Mouse (Mus musculus) lung, postnatal 0 days (tissue): ENCODE measurements around the gene Glb1. TPM values are rescaled to one million over a fixed set of nuclear protein-coding genes. Genes with fewer than 3 reads are reported as not detected.

Experiments
- ATAC-seq: fragments of 200-750 bp; cut with Nextera tagmentation; 2 replicates; pipeline ENCODE4 v1.8.0; 2017; ENCODE audit warnings: moderate library complexity
- DNase-seq: peaks from one replicate; pipeline ENCODE4 v3.0.0-alpha.2; 2016; ENCODE audit warnings: low spot score
- H3K27ac ChIP-seq: fragments of 300-500 bp; sonication (generic); 2 replicates; pipeline ENCODE4 v1.5.1; 2014; ENCODE audit warnings: antibody characterized with exemption, mild to moderate bottlenecking, low read length, mixed read lengths
- H3K27me3 ChIP-seq: fragments of 300-500 bp; sonication (generic); replicated peaks from 2 replicates; pipeline ENCODE4 v1.6.1; 2014; ENCODE audit warnings: low read length, mixed read lengths; ENCODE audit not compliant: insufficient read depth
- H3K36me3 ChIP-seq: fragments of 300-500 bp; sonication (generic); 2 replicates; pipeline ENCODE4 v1.6.1; 2014; ENCODE audit warnings: low read length, mixed read lengths; ENCODE audit not compliant: insufficient read depth
- H3K4me1 ChIP-seq: fragments of 300-500 bp; sonication (generic); 2 replicates; pipeline ENCODE4 v1.6.1; 2014; ENCODE audit warnings: antibody characterized with exemption, low read depth, low read length, mixed read lengths; ENCODE audit not compliant: insufficient read depth
- H3K4me2 ChIP-seq: fragments of 300-500 bp; sonication (generic); replicated peaks from 2 replicates; pipeline ENCODE4 v1.6.1; 2014; ENCODE audit warnings: low read depth, mild to moderate bottlenecking, low read length, moderate library complexity, mixed read lengths
- H3K4me3 ChIP-seq: fragments of 300-500 bp; sonication (generic); 2 replicates; pipeline ENCODE4 v1.5.1; 2014; ENCODE audit warnings: low read depth, low read length
- H3K9ac ChIP-seq: fragments of 300-500 bp; sonication (generic); replicated peaks from 2 replicates; pipeline ENCODE4 v1.6.1; 2014; ENCODE audit warnings: low read depth, mild to moderate bottlenecking
- H3K9me3 ChIP-seq: fragments of 300-500 bp; sonication (generic); 2 replicates; pipeline ENCODE4 v1.6.1; 2016; ENCODE audit warnings: low read length, mixed read lengths
- CTCF ChIP-seq: IDR thresholded peaks from 2 replicates; pipeline ENCODE4 v1.5.1; 2016; ENCODE audit warnings: antibody characterized with exemption, mild to moderate bottlenecking
- EP300 ChIP-seq: IDR thresholded peaks from 2 replicates; pipeline ENCODE4 v1.6.1; 2016; ENCODE audit warnings: antibody characterized with exemption, mild to moderate bottlenecking, control low read depth
- whole genome bisulfite sequencing: fragments of 180-500 bp; shearing (Covaris S2); extraction: QIAGEN DNeasy Blood & Tissue Kit; methylation state at CpG from one replicate; pipeline ENCODE4 v1.1.7; 2014; 5-methylcytosine and 5-hydroxymethylcytosine counted together
- polyA plus RNA-seq: library from polyadenylated mRNA; unstranded; fragments of >200 nt; fragmentation: Nextera tagmentation; extraction: Ambion mirVana; gene quantifications from 2 replicates; pipeline ENCODE4 v1.2.1, GENCODE M21; 2015

Glb1 gene
- polyA plus RNA-seq, 1 experiment from 2014 or later, result 23.4 TPM

DNA sequence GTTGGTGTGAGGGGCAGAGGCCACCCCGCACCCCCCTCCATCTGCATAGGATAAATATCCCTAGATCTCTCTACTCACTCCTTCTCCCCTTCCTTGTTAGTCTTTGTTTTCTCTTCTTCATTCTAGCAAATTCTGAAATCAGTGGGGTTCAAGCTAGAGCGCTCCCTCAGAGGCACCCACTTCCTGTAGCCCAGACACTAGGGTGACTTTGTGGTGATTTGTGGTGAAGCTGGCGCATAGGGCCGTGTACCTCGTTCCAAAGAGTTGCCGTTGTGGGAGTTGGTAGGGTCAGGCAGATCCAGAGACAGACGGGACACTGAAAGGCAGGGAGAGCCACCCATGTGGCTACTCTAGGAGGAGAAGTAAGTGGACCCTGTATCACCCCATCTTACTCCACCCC is 61.7 kb downstream of the Glb1 start:
- Histone ChIP-seq H3K4me2 (no peak overlapping the region), H3K36me3 (peaks cover 6% of the 10 kb centered on the region; the same call in 1 of the 2 replicates), H3K27me3 (no peaks in the 10 kb centered on the region), H3K27ac (no peak overlapping the region), H3K9ac (no peak overlapping the region), H3K9me3 (no peaks in the 10 kb centered on the region), H3K4me3 (no peak overlapping the region), H3K4me1 (no peaks in the 10 kb centered on the region)
- DNase-seq (no peak), ATAC-seq (no peak)
- WGBS, result 90% methylated on average over 7 of the region's 7 CpGs
- TF ChIP-seq CTCF (no peak), EP300 (no peak)

- no peaks in the 10 kb centered on the region for H3K27me3 ChIP-seq
- H3K36me3 ChIP-seq, result peaks cover 6% of the 10 kb centered on the region; the same call in 1 of the 2 replicates
- H3K27ac ChIP-seq, result no peak overlapping the region
- no peaks in the 10 kb centered on the region for H3K4me1 ChIP-seq
- 56% methylated on average over 6 of the region's 6 CpGs for WGBS
- ATAC-seq (no peak), DNase-seq (no peak)
- TF ChIP-seq EP300 (no peak), CTCF (no peak)
- H3K4me2 ChIP-seq, result no peak overlapping the region
- H3K9me3 ChIP-seq, result no peaks in the 10 kb centered on the region
- H3K4me3 ChIP-seq, result no peak overlapping the region
- H3K9ac ChIP-seq, result no peak overlapping the region
These were observed 64.6 kb downstream of the Glb1 start for GRCm38 (mm10) chr9:114465442-114465841.

DNA sequence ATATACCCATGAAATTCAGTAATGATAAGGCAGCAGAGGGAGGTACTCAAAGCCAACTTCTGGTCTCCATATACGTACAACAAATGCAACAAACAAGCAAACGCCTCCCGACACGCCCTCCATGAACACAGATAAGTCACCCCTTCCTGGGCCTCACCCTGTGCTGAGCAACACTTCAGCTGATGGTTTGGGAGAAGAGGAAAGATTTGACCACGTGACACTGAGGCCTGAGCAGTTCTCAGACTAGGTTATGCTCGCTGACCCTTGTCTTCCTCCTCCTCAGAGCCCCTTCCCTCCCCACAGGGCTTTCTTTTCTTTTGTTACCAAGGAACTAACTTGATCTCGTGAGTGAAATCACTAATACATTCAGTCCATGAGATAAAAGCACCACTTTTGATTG is 66.0 kb downstream of the Glb1 start:
- H3K27me3 ChIP-seq, result no peaks in the 10 kb centered on the region
- H3K4me3 ChIP-seq, result no peak overlapping the region
- H3K36me3 ChIP-seq, result peaks cover 6% of the 10 kb centered on the region; the same call in 1 of the 2 replicates
- H3K4me2 ChIP-seq, result no peak overlapping the region
- 77% methylated on average over 7 of the region's 7 CpGs for WGBS
- no peak overlapping the region for H3K9ac ChIP-seq
- no peaks in the 10 kb centered on the region for H3K9me3 ChIP-seq
- no peaks in the 10 kb centered on the region for H3K4me1 ChIP-seq
- DNase-seq (no peak), ATAC-seq (no peak)
- TF ChIP-seq EP300, result no peak
- TF ChIP-seq CTCF, result no peak
- H3K27ac ChIP-seq, result no peak overlapping the region

- ATAC-seq, result no peak
- H3K27ac ChIP-seq, result no peak overlapping the region
- TF ChIP-seq CTCF, result no peak
- no peak for TF ChIP-seq EP300
- peaks cover 6% of the 10 kb centered on the region; the same call in 1 of the 2 replicates for H3K36me3 ChIP-seq
- H3K9ac ChIP-seq, result no peak overlapping the region
- no peaks in the 10 kb centered on the region for H3K9me3 ChIP-seq
- no peak overlapping the region for H3K4me3 ChIP-seq
- no peak overlapping the region for H3K4me2 ChIP-seq
- no peak for DNase-seq
- H3K4me1 ChIP-seq, result no peaks in the 10 kb centered on the region
- 80% methylated on average over 5 of the region's 5 CpGs for WGBS
- no peaks in the 10 kb centered on the region for H3K27me3 ChIP-seq
These were observed 67.3 kb downstream of the Glb1 start for GRCm38 (mm10) chr9:114468217-114468616.

- Histone ChIP-seq H3K36me3 (peaks cover 6% of the 10 kb centered on the region; the same call in 1 of the 2 replicates), H3K9ac (no peak overlapping the region), H3K27me3 (no peaks in the 10 kb centered on the region), H3K4me2 (no peak overlapping the region), H3K4me3 (no peak overlapping the region), H3K9me3 (no peaks in the 10 kb centered on the region), H3K4me1 (no peaks in the 10 kb centered on the region), H3K27ac (no peak overlapping the region)
- 96% methylated on average over 4 of the region's 4 CpGs for WGBS
- TF ChIP-seq CTCF (no peak), EP300 (no peak)
- DNase-seq (no peak), ATAC-seq (no peak)
These were observed 67.8 kb downstream of the Glb1 start for GRCm38 (mm10) chr9:114468701-114469100.

GRCm38 (mm10) chr9:114471892-114472291 is 71.0 kb downstream of the Glb1 start:
- no peak for ATAC-seq
- H3K27me3 ChIP-seq, result no peaks in the 10 kb centered on the region
- H3K27ac ChIP-seq, result no peak overlapping the region
- TF ChIP-seq CTCF, result no peak
- no peak for TF ChIP-seq EP300
- WGBS, result 70% methylated on average over 7 of the region's 7 CpGs
- no peaks in the 10 kb centered on the region for H3K36me3 ChIP-seq
- H3K9ac ChIP-seq, result no peak overlapping the region
- H3K9me3 ChIP-seq, result no peaks in the 10 kb centered on the region
- H3K4me1 ChIP-seq, result no peaks in the 10 kb centered on the region
- no peak overlapping the region for H3K4me3 ChIP-seq
- H3K4me2 ChIP-seq, result no peak overlapping the region
- no peak for DNase-seq

GRCm38 (mm10) chr9:114477019-114477418 is 76.1 kb downstream of the Glb1 start:
- Histone ChIP-seq H3K9me3 (no peaks in the 10 kb centered on the region), H3K27ac (no peak overlapping the region), H3K4me3 (no peak overlapping the region), H3K9ac (no peak overlapping the region), H3K36me3 (no peaks in the 10 kb centered on the region), H3K27me3 (no peaks in the 10 kb centered on the region), H3K4me2 (no peak overlapping the region), H3K4me1 (no peaks in the 10 kb centered on the region)
- TF ChIP-seq CTCF, result no peak
- 84% methylated on average over 9 of the region's 9 CpGs for WGBS
- DNase-seq (no peak), ATAC-seq (no peak)
